Mouse (Mus musculus) c-Kit-positive CD71-negative TER-119-negative erythroid progenitor cells, embryonic 14.5 days (primary cell): ENCODE results near the gene Taar8c.

Source experiments
- DNase-seq: peaks from one replicate; pipeline ENCODE4 v3.0.0-alpha.2; 2013; ENCODE audit warnings: low read depth

Gene Taar8c

GRCm38 (mm10) chr10:24058986-24059385 is 42.7 kb downstream of the Taar8c start:
- no peak for DNase-seq

- DNase-seq, result no peak
Measured at GRCm38 (mm10) chr10:24052039-24052438, 49.7 kb downstream of the Taar8c start.
